Mouse (Mus musculus): ENCODE data around the gene Slco2b1. TPM values are rescaled to one million over a fixed set of nuclear protein-coding genes. Genes with fewer than 3 reads are reported as not detected.
"Not testable (repeated sequence)": the region's sequence is repeated elsewhere in the genome, so short reads cannot be mapped to it uniquely, and the experiment has no call there.

Gene Slco2b1
- polyA plus RNA-seq (2014; fragmentation: Nextera tagmentation; extraction: Ambion mirVana): 1.3 TPM in 2 replicates

GRCm38 (mm10) chr7:99711166-99711565 lies at the start of gene Slco2b1:
Gene Slco2b1 (minus strand): TSS chr7:99711340.
- H3K4me2 ChIP-seq (ENCODE audit: low read length): no peak within 1 kb of the TSS
- no peak within 1 kb of the TSS for H3K27ac ChIP-seq (replicated peaks in 1 of 2; ENCODE audit: control insufficient read depth in 1 of 2, insufficient read depth in 1 of 2, low read depth in 2 of 2, low read length in 2 of 2)
- H3K4me1 ChIP-seq (ENCODE audit: control insufficient read depth in 2 of 2, insufficient read depth in 2 of 2, low read length in 2 of 2): peaks cover 4 to 5% of the 10 kb centered on the region in 2 experiments; a peak in 2 of 4 replicates
- no peak within 1 kb of the TSS for H3K4me3 ChIP-seq (ENCODE audit: control insufficient read depth in 1 of 2, insufficient read depth in 1 of 2, low read depth in 1 of 2, low read length in 2 of 2)
- H3K27me3 ChIP-seq (ENCODE audit: control insufficient read depth, insufficient read depth, low read length): peaks cover 20% of the 10 kb centered on the region; the same call in 1 of the 2 replicates
- no peaks in the 10 kb centered on the region for H3K36me3 ChIP-seq (ENCODE audit: control insufficient read depth, insufficient read depth, low read length)
- no peak within 1 kb of the TSS for H3K9ac ChIP-seq (ENCODE audit: low read length)
- ATAC-seq (ENCODE audit: insufficient number of reproducible peaks, insufficient read depth, low FRiP score, low read depth): no peak
- H3K9me3 ChIP-seq (ENCODE audit: control insufficient read depth, low read length): no peaks in the 10 kb centered on the region
- WGBS: 64% methylated on average over 8 of the region's 8 CpGs

DNA sequence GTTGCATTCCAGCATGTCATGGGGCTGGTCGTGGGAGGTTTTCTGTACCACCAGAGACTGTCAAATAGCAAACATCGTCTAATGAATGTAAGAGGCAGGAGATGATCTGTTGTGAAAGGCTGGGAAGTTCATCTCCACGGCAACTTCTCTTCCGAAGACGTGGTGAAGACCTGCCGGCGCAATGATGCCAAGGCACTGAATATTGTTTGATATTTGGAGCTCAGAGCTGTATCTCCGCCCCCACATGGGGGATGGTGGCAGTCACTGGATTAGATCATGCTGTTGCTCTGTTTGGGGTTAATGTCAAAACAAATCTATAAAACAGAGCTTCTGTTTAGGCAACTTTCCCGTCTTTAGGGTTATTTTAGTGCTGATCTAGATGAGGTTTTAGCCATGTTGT lies 28.1 kb upstream of the Slco2b1 start:
- Histone ChIP-seq H3K9ac (ENCODE audit: low read length) (no peak overlapping the region), H3K4me3 (ENCODE audit: control insufficient read depth in 1 of 2, insufficient read depth in 1 of 2, low read depth in 1 of 2, low read length in 2 of 2) (no peak overlapping the region), H3K27me3 (ENCODE audit: control insufficient read depth, insufficient read depth, low read length) (no peaks in the 10 kb centered on the region), H3K27ac (replicated peaks in 1 of 2; ENCODE audit: control insufficient read depth in 1 of 2, insufficient read depth in 1 of 2, low read depth in 2 of 2, low read length in 2 of 2) (no peak overlapping the region), H3K9me3 (ENCODE audit: control insufficient read depth, low read length) (no peaks in the 10 kb centered on the region), H3K36me3 (ENCODE audit: control insufficient read depth, insufficient read depth, low read length) (no peaks in the 10 kb centered on the region), H3K4me1 (ENCODE audit: control insufficient read depth in 2 of 2, insufficient read depth in 2 of 2, low read length in 2 of 2) (peaks cover 0 to 5% of the 10 kb centered on the region in 2 experiments; a peak in 1 of 4 replicates), H3K4me2 (ENCODE audit: low read length) (no peak overlapping the region)
- no peak for ATAC-seq (ENCODE audit: insufficient number of reproducible peaks, insufficient read depth, low FRiP score, low read depth)
- 58% methylated on average over 9 of the region's 9 CpGs for WGBS

DNA sequence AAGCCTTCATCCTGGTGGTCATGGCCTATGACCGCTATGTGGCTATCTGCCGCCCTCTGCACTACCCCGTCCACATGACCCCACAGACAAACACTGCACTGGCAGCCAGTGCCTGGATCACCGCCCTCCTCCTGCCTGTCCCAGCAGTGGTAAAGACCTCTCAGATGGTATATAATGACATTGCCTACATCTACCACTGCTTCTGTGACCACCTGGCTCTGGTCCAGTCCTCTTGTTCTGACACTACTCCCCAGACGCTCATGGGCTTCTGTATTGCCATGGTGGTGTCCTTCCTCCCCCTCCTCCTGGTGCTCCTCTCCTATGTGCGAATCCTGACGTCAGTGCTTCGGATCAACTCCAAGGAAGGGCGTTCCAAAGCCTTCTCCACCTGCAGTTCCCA lies 24.4 kb upstream of the Slco2b1 start:
- 92% methylated on average over 9 of the region's 9 CpGs for WGBS

GRCm38 (mm10) chr7:99734612-99735011 lies 23.5 kb upstream of the Slco2b1 start:
- WGBS: 61% methylated on average over 2 of the region's 2 CpGs

More for the DNA sequence above, 24.4 kb upstream of the Slco2b1 start:
- H3K27me3 ChIP-seq (ENCODE audit: control insufficient read depth, insufficient read depth, low read length); H3K4me3 ChIP-seq (ENCODE audit: control insufficient read depth in 1 of 2, insufficient read depth in 1 of 2, low read depth in 1 of 2, low read length in 2 of 2); H3K4me1 ChIP-seq (ENCODE audit: control insufficient read depth in 2 of 2, insufficient read depth in 2 of 2, low read length in 2 of 2); H3K27ac ChIP-seq (replicated peaks in 1 of 2; ENCODE audit: control insufficient read depth in 1 of 2, insufficient read depth in 1 of 2, low read depth in 2 of 2, low read length in 2 of 2); H3K36me3 ChIP-seq (ENCODE audit: control insufficient read depth, insufficient read depth, low read length); H3K4me2 ChIP-seq (ENCODE audit: low read length); ATAC-seq (ENCODE audit: insufficient number of reproducible peaks, insufficient read depth, low FRiP score, low read depth); H3K9ac ChIP-seq (ENCODE audit: low read length); H3K9me3 ChIP-seq (ENCODE audit: control insufficient read depth, low read length): not testable (repeated sequence)

DNA sequence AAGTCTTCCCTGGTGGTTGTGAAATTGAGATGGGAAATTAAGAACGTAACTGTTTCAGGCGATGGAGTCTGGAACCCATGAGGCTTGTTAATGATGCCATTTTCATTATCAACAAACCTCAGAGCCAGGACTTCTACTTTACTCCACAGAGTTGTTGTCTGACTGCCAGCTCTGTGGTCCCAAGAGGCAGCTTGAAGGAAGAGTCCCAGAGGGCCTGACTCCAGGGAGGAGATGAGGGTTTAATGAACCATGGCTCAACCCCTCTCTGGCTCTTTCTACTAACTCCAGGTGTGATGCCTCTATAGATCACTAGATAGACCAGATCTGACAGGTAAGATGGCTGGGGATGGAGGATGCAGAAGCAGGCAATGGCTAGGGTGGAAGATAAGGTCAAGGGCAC lies 18.8 kb upstream of the Slco2b1 start, which contains the start of gene Olfr520:
TSS of gene Olfr520 (plus strand) at position 301 of the 400 bp plus-strand sequence.
- ATAC-seq (ENCODE audit: insufficient number of reproducible peaks, insufficient read depth, low FRiP score, low read depth): no peak
- Histone ChIP-seq H3K36me3 (ENCODE audit: control insufficient read depth, insufficient read depth, low read length) (no peaks in the 10 kb centered on the region), H3K9ac (ENCODE audit: low read length) (no peak within 1 kb of the TSS), H3K27me3 (ENCODE audit: control insufficient read depth, insufficient read depth, low read length) (no peaks in the 10 kb centered on the region), H3K4me2 (ENCODE audit: low read length) (no peak within 1 kb of the TSS), H3K9me3 (ENCODE audit: control insufficient read depth, low read length) (0 out of 2 replicates have a peak, but pooled peaks cover 4% of the 10 kb centered on the region), H3K27ac (replicated peaks in 1 of 2; ENCODE audit: control insufficient read depth in 1 of 2, insufficient read depth in 1 of 2, low read depth in 2 of 2, low read length in 2 of 2) (no peak within 1 kb of the TSS), H3K4me1 (ENCODE audit: control insufficient read depth in 2 of 2, insufficient read depth in 2 of 2, low read length in 2 of 2) (peaks cover 0 to 5% of the 10 kb centered on the region in 2 experiments; a peak in 2 of 4 replicates), H3K4me3 (ENCODE audit: control insufficient read depth in 1 of 2, insufficient read depth in 1 of 2, low read depth in 1 of 2, low read length in 2 of 2) (no peak within 1 kb of the TSS)
- 85% methylated on average over 2 of the region's 2 CpGs for WGBS

More at GRCm38 (mm10) chr7:99734612-99735011, 23.5 kb upstream of the Slco2b1 start:
- Histone ChIP-seq H3K9me3 (ENCODE audit: control insufficient read depth, low read length) (no peaks in the 10 kb centered on the region), H3K4me3 (ENCODE audit: control insufficient read depth in 1 of 2, insufficient read depth in 1 of 2, low read depth in 1 of 2, low read length in 2 of 2) (no peak overlapping the region), H3K4me2 (ENCODE audit: low read length) (no peak overlapping the region), H3K9ac (ENCODE audit: low read length) (no peak overlapping the region), H3K27me3 (ENCODE audit: control insufficient read depth, insufficient read depth, low read length) (no peaks in the 10 kb centered on the region), H3K36me3 (ENCODE audit: control insufficient read depth, insufficient read depth, low read length) (no peaks in the 10 kb centered on the region), H3K4me1 (ENCODE audit: control insufficient read depth in 2 of 2, insufficient read depth in 2 of 2, low read length in 2 of 2) (peaks cover 0 to 5% of the 10 kb centered on the region in 2 experiments; a peak in 2 of 4 replicates), H3K27ac (replicated peaks in 1 of 2; ENCODE audit: control insufficient read depth in 1 of 2, insufficient read depth in 1 of 2, low read depth in 2 of 2, low read length in 2 of 2) (no peak overlapping the region)
- ATAC-seq (ENCODE audit: insufficient number of reproducible peaks, insufficient read depth, low FRiP score, low read depth): no peak

DNA sequence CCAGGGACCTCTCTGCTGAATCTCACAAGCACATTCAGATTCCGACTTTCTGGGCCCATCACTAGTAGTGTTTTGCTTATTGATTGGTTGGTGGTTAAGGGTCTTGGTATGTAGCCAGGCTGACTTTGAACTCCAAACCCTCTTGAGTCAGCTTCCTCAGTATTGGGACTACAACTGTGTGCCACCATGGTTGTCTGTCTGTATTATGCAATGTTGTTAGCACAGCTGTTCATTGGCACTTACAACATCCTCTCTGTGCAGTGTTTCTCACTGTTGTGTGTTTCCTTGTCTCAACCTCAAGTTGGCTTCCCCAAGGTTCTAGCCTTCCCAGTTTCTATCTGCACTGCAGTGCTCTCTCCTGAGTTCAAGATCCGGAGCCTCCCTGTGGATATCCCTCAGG lies 5.4 kb upstream of the Slco2b1 start:
- H3K9ac ChIP-seq (ENCODE audit: low read length): no peak overlapping the region
- no peak overlapping the region for H3K27ac ChIP-seq (replicated peaks in 1 of 2; ENCODE audit: control insufficient read depth in 1 of 2, insufficient read depth in 1 of 2, low read depth in 2 of 2, low read length in 2 of 2)
- H3K9me3 ChIP-seq (ENCODE audit: control insufficient read depth, low read length): no peaks in the 10 kb centered on the region
- WGBS: 77% methylated on average over 2 of the region's 2 CpGs
- no peak overlapping the region for H3K4me2 ChIP-seq (ENCODE audit: low read length)
- no peak for ATAC-seq (ENCODE audit: insufficient number of reproducible peaks, insufficient read depth, low FRiP score, low read depth)
- no peak overlapping the region for H3K4me3 ChIP-seq (ENCODE audit: control insufficient read depth in 1 of 2, insufficient read depth in 1 of 2, low read depth in 1 of 2, low read length in 2 of 2)
- H3K4me1 ChIP-seq (ENCODE audit: control insufficient read depth in 2 of 2, insufficient read depth in 2 of 2, low read length in 2 of 2): no peaks in the 10 kb centered on the region
- no peaks in the 10 kb centered on the region for H3K36me3 ChIP-seq (ENCODE audit: control insufficient read depth, insufficient read depth, low read length)
- no peaks in the 10 kb centered on the region for H3K27me3 ChIP-seq (ENCODE audit: control insufficient read depth, insufficient read depth, low read length)

DNA sequence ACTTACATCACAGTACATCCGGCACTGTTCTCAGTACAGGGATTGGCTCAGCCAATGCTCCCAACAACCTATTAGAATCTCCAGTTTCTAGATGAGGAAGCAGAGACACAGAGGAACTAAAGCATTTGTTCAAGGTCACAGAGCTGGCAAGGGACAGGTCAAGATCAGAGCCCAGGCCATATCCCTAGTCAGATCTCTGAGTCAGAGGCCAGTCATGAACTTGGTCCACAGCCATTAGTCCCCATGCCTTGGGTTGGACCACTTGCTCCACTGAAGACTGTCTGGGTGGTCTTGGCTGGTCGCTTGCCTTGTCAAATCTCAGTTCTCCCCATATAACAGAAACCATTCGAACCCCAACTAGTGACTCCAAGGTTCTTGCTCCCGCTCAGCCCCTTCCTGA lies 1.3 kb upstream of the Slco2b1 start:
- Histone ChIP-seq H3K4me2 (ENCODE audit: low read length) (no peak overlapping the region), H3K27me3 (ENCODE audit: control insufficient read depth, insufficient read depth, low read length) (peaks cover 20% of the 10 kb centered on the region; the same call in 1 of the 2 replicates), H3K9me3 (ENCODE audit: control insufficient read depth, low read length) (no peaks in the 10 kb centered on the region), H3K4me1 (ENCODE audit: control insufficient read depth in 2 of 2, insufficient read depth in 2 of 2, low read length in 2 of 2) (peaks cover 0 to 2% of the 10 kb centered on the region in 2 experiments; a peak in 1 of 4 replicates), H3K4me3 (ENCODE audit: control insufficient read depth in 1 of 2, insufficient read depth in 1 of 2, low read depth in 1 of 2, low read length in 2 of 2) (no peak overlapping the region), H3K36me3 (ENCODE audit: control insufficient read depth, insufficient read depth, low read length) (no peaks in the 10 kb centered on the region), H3K27ac (replicated peaks in 1 of 2; ENCODE audit: control insufficient read depth in 1 of 2, insufficient read depth in 1 of 2, low read depth in 2 of 2, low read length in 2 of 2) (no peak overlapping the region), H3K9ac (ENCODE audit: low read length) (no peak overlapping the region)
- WGBS: 84% methylated on average over 4 of the region's 4 CpGs
- no peak for ATAC-seq (ENCODE audit: insufficient number of reproducible peaks, insufficient read depth, low FRiP score, low read depth)

DNA sequence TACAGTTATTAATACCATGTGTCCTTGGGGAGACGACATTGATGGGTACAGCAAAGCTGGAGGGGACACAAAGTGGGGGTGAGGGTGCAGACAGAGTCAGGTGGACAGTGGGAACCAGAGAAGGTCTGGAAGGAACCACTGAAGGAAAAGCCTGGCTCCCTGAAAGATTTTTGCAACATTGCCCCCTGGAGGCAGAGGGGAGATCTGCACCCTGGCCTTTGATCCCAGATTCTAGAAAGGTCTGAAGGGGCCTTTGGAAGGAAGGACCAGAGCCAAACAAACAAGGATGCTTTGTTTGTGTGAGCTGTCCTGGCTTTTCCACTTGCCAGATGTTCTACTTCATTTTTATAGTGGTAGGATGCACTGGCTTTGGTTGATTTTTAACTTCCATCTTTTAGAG lies 664 bp downstream of the Slco2b1 start:
- 17% methylated on average over 1 of the region's 1 CpGs for WGBS
- H3K4me3 ChIP-seq (ENCODE audit: control insufficient read depth in 1 of 2, insufficient read depth in 1 of 2, low read depth in 1 of 2, low read length in 2 of 2): no peak overlapping the region
- peaks cover 5 to 6% of the 10 kb centered on the region in 2 experiments; a peak in 2 of 4 replicates for H3K4me1 ChIP-seq (ENCODE audit: control insufficient read depth in 2 of 2, insufficient read depth in 2 of 2, low read length in 2 of 2)
- ATAC-seq (ENCODE audit: insufficient number of reproducible peaks, insufficient read depth, low FRiP score, low read depth): no peak
- H3K27ac ChIP-seq (replicated peaks in 1 of 2; ENCODE audit: control insufficient read depth in 1 of 2, insufficient read depth in 1 of 2, low read depth in 2 of 2, low read length in 2 of 2): no peak overlapping the region
- no peak overlapping the region for H3K9ac ChIP-seq (ENCODE audit: low read length)
- H3K4me2 ChIP-seq (ENCODE audit: low read length): no peak overlapping the region
- no peaks in the 10 kb centered on the region for H3K36me3 ChIP-seq (ENCODE audit: control insufficient read depth, insufficient read depth, low read length)
- peaks cover 20% of the 10 kb centered on the region; the same call in 1 of the 2 replicates for H3K27me3 ChIP-seq (ENCODE audit: control insufficient read depth, insufficient read depth, low read length)
- no peaks in the 10 kb centered on the region for H3K9me3 ChIP-seq (ENCODE audit: control insufficient read depth, low read length)

All from heart, embryonic 14.5 days (tissue).